Mouse (Mus musculus) Patski (cell line): Measurements from ENCODE around the gene Ucn3. TPM values are rescaled to one million over a fixed set of nuclear protein-coding genes. Genes with fewer than 3 reads are reported as not detected.

Experiments
- ATAC-seq: fragments of 100-300 bp; one replicate; pipeline ENCODE4 v1.8.0; 2021
- CTCF ChIA-PET: fragments of 350-600 bp; sonication (Branson Sonifier 250); formaldehyde crosslinking; loops from one replicate; lab custom pipeline; 2022; ENCODE audit warnings: inconsistent platforms; lab: Charles Lee
- POLR2A ChIA-PET: fragments of 350-600 bp; sonication (Branson Sonifier 250); formaldehyde crosslinking; loops from one replicate; lab custom pipeline; 2022; ENCODE audit warnings: antibody characterized with exemption, inconsistent platforms; lab: Charles Lee
- DNase-seq: peaks from one replicate; pipeline ENCODE4 v3.0.0-alpha.2; 2011; ENCODE audit warnings: low read depth, low spot score
- H3K27me3 ChIP-seq: fragments of 371-371 bp; one replicate; pipeline ENCODE4 v1.5.1; 2021
- CTCF ChIP-seq: fragments of 100-300 bp; IDR thresholded peaks from one replicate; pipeline ENCODE4 v1.5.1; 2021
- in situ Hi-C: fragments of 300-500 bp; cut with MboI; formaldehyde crosslinking; loops from 3 replicates; pipeline ENCODE4 v1.11.1; 2018; ENCODE audit warnings: low pct_unique_long_range_greater_than_20kb, mixed read lengths
- polyA plus RNA-seq: library from polyadenylated mRNA; unstranded; gene quantifications from one replicate; pipeline ENCODE4 v1.2.3, GENCODE M21; 2021

Gene Ucn3
- polyA plus RNA-seq, 1 experiment from 2014 or later = not detected

DNA sequence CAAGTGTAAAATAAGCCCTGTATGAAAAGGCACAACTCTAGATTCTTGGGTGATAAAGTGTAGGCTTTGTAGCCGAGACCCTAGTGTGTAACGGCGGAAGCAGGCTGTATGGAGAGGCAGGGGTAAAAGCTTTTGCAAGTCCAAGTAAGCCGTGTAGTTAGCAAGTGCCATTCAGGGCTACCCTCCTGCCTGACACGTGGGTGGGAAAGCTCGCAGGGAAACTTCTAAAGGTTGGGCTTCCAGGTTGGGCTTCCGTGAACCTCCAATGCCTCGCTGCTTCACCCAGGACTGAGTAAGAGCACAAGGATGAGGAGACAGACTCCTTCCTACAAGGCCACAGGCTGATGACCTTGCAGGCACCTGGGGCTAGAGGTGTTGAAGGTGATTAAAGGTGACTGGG lies 50.6 kb downstream of the Ucn3 start:
- in situ Hi-C loops = no loop called here
- ChIA-PET CTCF (interaction anchor here (1.2 to 4.6 kb wide), 3 partner anchors 11 to 229 kb away, joined by 3 to 43 read pairs (median 3); no protein-coding TSS in a partner anchor), POLR2A (interaction anchor here (0.8 to 1.5 kb wide), 3 partner anchors 224 to 229 kb away, joined by 3 to 4 read pairs (median 4); no protein-coding TSS in a partner anchor)
- DNase-seq = no peak
- no peak for ATAC-seq
- no peaks in the 10 kb centered on the region for H3K27me3 ChIP-seq
- no peak for TF ChIP-seq CTCF

- H3K27me3 ChIP-seq = no peaks in the 10 kb centered on the region
- CTCF ChIA-PET = interaction anchor here (1.2 to 4.6 kb wide), 6 partner anchors 12 to 228 kb away, joined by 3 to 43 read pairs (median 3); no protein-coding TSS in a partner anchor
- no peak for TF ChIP-seq CTCF
- DNase-seq = no peak
- in situ Hi-C loops = no loop called here
- POLR2A ChIA-PET = interaction anchor here (1.0 to 1.5 kb wide), 6 partner anchors 122 to 227 kb away, joined by 3 to 7 read pairs (median 5); no protein-coding TSS in a partner anchor
- ATAC-seq = peak; percentile 89
Observed at GRCm38 (mm10) chr13:3893126-3893734, 51.9 kb downstream of the Ucn3 start.

GRCm38 (mm10) chr13:3892601-3893000 lies 52.5 kb downstream of the Ucn3 start:
- in situ Hi-C loops = no loop called here
- TF ChIP-seq CTCF = no peak

GRCm38 (mm10) chr13:3891479-3892087 lies 53.6 kb downstream of the Ucn3 start:
- POLR2A ChIA-PET = interaction anchor here (0.5 to 0.7 kb wide), 3 partner anchors 14 to 125 kb away, joined by 3 to 5 read pairs (median 3); no protein-coding TSS in a partner anchor
- H3K27me3 ChIP-seq = no peaks in the 10 kb centered on the region
- DNase-seq = no peak
- no peak for TF ChIP-seq CTCF
- CTCF ChIA-PET = interaction anchor here (0.9 kb wide), 1 partner anchor 114 kb away, joined by 3 read pairs; no protein-coding TSS in a partner anchor
- in situ Hi-C loops = no loop called here
- ATAC-seq = no peak

More at GRCm38 (mm10) chr13:3892601-3893000, 52.5 kb downstream of the Ucn3 start:
- ChIA-PET CTCF (interaction anchor here (1.4 to 4.6 kb wide), 4 partner anchors 18 to 227 kb away, joined by 3 to 43 read pairs (median 3); no protein-coding TSS in a partner anchor), POLR2A (interaction anchor here (1.2 to 1.4 kb wide), 4 partner anchors 148 to 226 kb away, joined by 3 to 7 read pairs (median 6); no protein-coding TSS in a partner anchor)
- ATAC-seq (no peak), DNase-seq (no peak)
- no peaks in the 10 kb centered on the region for H3K27me3 ChIP-seq

Other genes starting within 250 kb of the Ucn3 start
- gene Calml3, start 141.0 kb downstream of the Ucn3 start, polyA plus RNA-seq = 0.15 TPM
- gene Calm4, start 107.6 kb downstream of the Ucn3 start, polyA plus RNA-seq = not detected
- gene Calm5, start 91.2 kb downstream of the Ucn3 start, polyA plus RNA-seq = not detected
- 319 TPM for gene Net1, start 27.1 kb downstream of the Ucn3 start, polyA plus RNA-seq
- not detected for gene Tubal3, start 27.1 kb downstream of the Ucn3 start, polyA plus RNA-seq
- gene Akr1c14, start 103.7 kb upstream of the Ucn3 start, polyA plus RNA-seq = 2.2 TPM
- gene Akr1c18, start 205.3 kb upstream of the Ucn3 start, polyA plus RNA-seq = 0.49 TPM
- gene Akr1c13, start 245.8 kb upstream of the Ucn3 start, polyA plus RNA-seq = 46.1 TPM